Mouse (Mus musculus): Measurements from ENCODE around the gene Ache. TPM values are rescaled to one million over a fixed set of nuclear protein-coding genes. Genes with fewer than 3 reads are reported as not detected.

Ache gene
- polyA plus RNA-seq, 1 experiment = 217 TPM

- 2% methylated on average over 15 of the region's 15 CpGs for WGBS
- H3K4me1 ChIP-seq (ENCODE audit: control insufficient read depth, insufficient read depth, low read length) = no peaks in the 10 kb centered on the region
- no peak for TF ChIP-seq CTCF (IDR thresholded peaks at IDR 0.05; ENCODE audit: control insufficient read depth, insufficient read depth, low read length)
- peak; percentile 49; the same call in 1 of the 2 replicates for TF ChIP-seq POLR2A (IDR thresholded peaks at IDR 0.05; ENCODE audit: borderline replicate concordance, control insufficient read depth, low read depth, low read length)
- peak overlapping the region; percentile 65 for H3K4me3 ChIP-seq (replicated peaks; ENCODE audit: control insufficient read depth, low read depth, low read length)
- peak overlapping the region; percentile 28 for H3K27ac ChIP-seq (ENCODE audit: control insufficient read depth, insufficient read depth, low read depth, low read length, poor library complexity)
These were observed 6.0 kb downstream of the Ache start for GRCm38 (mm10) chr5:137293282-137293681.

GRCm38 (mm10) chr5:137293839-137294743, 6.8 kb downstream of the Ache start, which contains the start of gene Ufsp1:
TSS of gene Ufsp1 (plus strand) at chr5:137294629.
- peak within 1 kb of the TSS; percentile 66 for H3K4me3 ChIP-seq (replicated peaks; ENCODE audit: control insufficient read depth, low read depth, low read length)
- under 1% methylated on average over 52 of the region's 52 CpGs for WGBS
- peak within 1 kb of the TSS; percentile 80 for H3K27ac ChIP-seq (ENCODE audit: control insufficient read depth, insufficient read depth, low read depth, low read length, poor library complexity)
- H3K4me1 ChIP-seq (ENCODE audit: control insufficient read depth, insufficient read depth, low read length) = no peaks in the 10 kb centered on the region
- peak; percentile 86; the same call in 1 of the 2 replicates for TF ChIP-seq POLR2A (IDR thresholded peaks at IDR 0.05; ENCODE audit: borderline replicate concordance, control insufficient read depth, low read depth, low read length)
- no peak for TF ChIP-seq CTCF (IDR thresholded peaks at IDR 0.05; ENCODE audit: control insufficient read depth, insufficient read depth, low read length)

- WGBS = 20% methylated on average over 18 of the region's 18 CpGs
- TF ChIP-seq CTCF (IDR thresholded peaks at IDR 0.05; ENCODE audit: control insufficient read depth, insufficient read depth, low read length) (no peak), POLR2A (IDR thresholded peaks at IDR 0.05; ENCODE audit: borderline replicate concordance, control insufficient read depth, low read depth, low read length) (no peak)
- Histone ChIP-seq H3K4me3 (replicated peaks; ENCODE audit: control insufficient read depth, low read depth, low read length) (peak overlapping the region; percentile 66), H3K27ac (ENCODE audit: control insufficient read depth, insufficient read depth, low read depth, low read length, poor library complexity) (peak overlapping the region; percentile 51), H3K4me1 (ENCODE audit: control insufficient read depth, insufficient read depth, low read length) (no peaks in the 10 kb centered on the region)
These were observed 7.4 kb downstream of the Ache start for GRCm38 (mm10) chr5:137294744-137295093.

- Histone ChIP-seq H3K27ac (ENCODE audit: control insufficient read depth, insufficient read depth, low read depth, low read length, poor library complexity) (no peak overlapping the region; the same call in 1 of the 2 replicates), H3K4me3 (replicated peaks; ENCODE audit: control insufficient read depth, low read depth, low read length) (no peak overlapping the region), H3K4me1 (ENCODE audit: control insufficient read depth, insufficient read depth, low read length) (no peaks in the 10 kb centered on the region)
- no peak for TF ChIP-seq POLR2A (IDR thresholded peaks at IDR 0.05; ENCODE audit: borderline replicate concordance, control insufficient read depth, low read depth, low read length)
- TF ChIP-seq CTCF (IDR thresholded peaks at IDR 0.05; ENCODE audit: control insufficient read depth, insufficient read depth, low read length) = no peak
- 84% methylated on average over 9 of the region's 9 CpGs for WGBS
These were observed 8.0 kb downstream of the Ache start for GRCm38 (mm10) chr5:137295296-137295695.

GRCm38 (mm10) chr5:137295712-137296111, 8.4 kb downstream of the Ache start:
- no peak overlapping the region for H3K27ac ChIP-seq (ENCODE audit: control insufficient read depth, insufficient read depth, low read depth, low read length, poor library complexity)
- H3K4me3 ChIP-seq (replicated peaks; ENCODE audit: control insufficient read depth, low read depth, low read length) = no peak overlapping the region
- WGBS = 93% methylated on average over 15 of the region's 15 CpGs
- H3K4me1 ChIP-seq (ENCODE audit: control insufficient read depth, insufficient read depth, low read length) = no peaks in the 10 kb centered on the region
- no peak for TF ChIP-seq POLR2A (IDR thresholded peaks at IDR 0.05; ENCODE audit: borderline replicate concordance, control insufficient read depth, low read depth, low read length)

- Histone ChIP-seq H3K4me1 (ENCODE audit: control insufficient read depth, insufficient read depth, low read length) (no peaks in the 10 kb centered on the region), H3K4me3 (replicated peaks; ENCODE audit: control insufficient read depth, low read depth, low read length) (no peak overlapping the region), H3K27ac (ENCODE audit: control insufficient read depth, insufficient read depth, low read depth, low read length, poor library complexity) (no peak overlapping the region)
- 89% methylated on average over 14 of the region's 14 CpGs for WGBS
- TF ChIP-seq CTCF (IDR thresholded peaks at IDR 0.05; ENCODE audit: control insufficient read depth, insufficient read depth, low read length) = no peak
- TF ChIP-seq POLR2A (IDR thresholded peaks at IDR 0.05; ENCODE audit: borderline replicate concordance, control insufficient read depth, low read depth, low read length) = no peak
These were observed 9.8 kb downstream of the Ache start for GRCm38 (mm10) chr5:137297126-137297525.

GRCm38 (mm10) chr5:137299240-137299639, 11.9 kb downstream of the Ache start:
- Histone ChIP-seq H3K4me1 (ENCODE audit: control insufficient read depth, insufficient read depth, low read length) (no peaks in the 10 kb centered on the region), H3K4me3 (replicated peaks; ENCODE audit: control insufficient read depth, low read depth, low read length) (no peak overlapping the region), H3K27ac (ENCODE audit: control insufficient read depth, insufficient read depth, low read depth, low read length, poor library complexity) (no peak overlapping the region)
- TF ChIP-seq CTCF (IDR thresholded peaks at IDR 0.05; ENCODE audit: control insufficient read depth, insufficient read depth, low read length) = no peak
- TF ChIP-seq POLR2A (IDR thresholded peaks at IDR 0.05; ENCODE audit: borderline replicate concordance, control insufficient read depth, low read depth, low read length) = no peak
- WGBS = 81% methylated on average over 7 of the region's 7 CpGs

GRCm38 (mm10) chr5:137301253-137301652, 13.9 kb downstream of the Ache start:
- Histone ChIP-seq H3K4me1 (ENCODE audit: control insufficient read depth, insufficient read depth, low read length) (peaks cover under 1% of the 10 kb centered on the region), H3K4me3 (replicated peaks; ENCODE audit: control insufficient read depth, low read depth, low read length) (no peak overlapping the region), H3K27ac (ENCODE audit: control insufficient read depth, insufficient read depth, low read depth, low read length, poor library complexity) (no peak overlapping the region)
- 91% methylated on average over 21 of the region's 21 CpGs for WGBS
- TF ChIP-seq POLR2A (IDR thresholded peaks at IDR 0.05; ENCODE audit: borderline replicate concordance, control insufficient read depth, low read depth, low read length) (no peak), CTCF (IDR thresholded peaks at IDR 0.05; ENCODE audit: control insufficient read depth, insufficient read depth, low read length) (no peak)
